28 mouse cellular contexts compared by ENCODE assay signal in genomic region chr4:57446082-57446481, GRCm38 (mm10). TPM values are rescaled to one million over a fixed set of nuclear protein-coding genes. Genes with fewer than 3 reads are reported as not detected.
"Had no signal": no experiment of that assay in that cellular context is flagged by ENCODE, and none has a peak within 500 bp of the region (broad histone marks: within the 10 kb centered on the region; RNA-seq: fewer than 3 reads in every experiment).

No protein-coding gene starts in this region.

- H3K27ac ChIP-seq: embryonic facial prominence, embryonic 10.5 days; embryonic facial prominence, embryonic 12.5 days; embryonic facial prominence, embryonic 13.5 days; embryonic facial prominence, embryonic 15.5 days; forebrain, embryonic 10.5 days; forebrain, embryonic 12.5 days; forebrain, embryonic 13.5 days; forebrain, embryonic 15.5 days; gastrocnemius, adult 2 months; heart, adult 2 months had no signal

- ATAC-seq: forebrain, embryonic 13.5 days; forebrain, embryonic 14.5 days; forebrain, embryonic 15.5 days; forebrain, embryonic 16.5 days; forebrain, postnatal 0 days had no signal

- H3K9ac ChIP-seq: embryonic facial prominence, embryonic 12.5 days; embryonic facial prominence, embryonic 13.5 days; embryonic facial prominence, embryonic 15.5 days; forebrain, embryonic 12.5 days; forebrain, embryonic 13.5 days; forebrain, embryonic 15.5 days; forebrain, postnatal 0 days had no signal

- H3K4me1 ChIP-seq: embryonic facial prominence, embryonic 10.5 days; embryonic facial prominence, embryonic 12.5 days; embryonic facial prominence, embryonic 13.5 days; embryonic facial prominence, embryonic 15.5 days; forebrain, embryonic 10.5 days; forebrain, embryonic 12.5 days; forebrain, embryonic 13.5 days; forebrain, embryonic 15.5 days had no signal

- H3K4me2 ChIP-seq: embryonic facial prominence, embryonic 12.5 days; embryonic facial prominence, embryonic 13.5 days; embryonic facial prominence, embryonic 15.5 days; forebrain, embryonic 12.5 days; forebrain, embryonic 13.5 days; forebrain, embryonic 15.5 days had no signal

- H3K36me3 ChIP-seq: embryonic facial prominence, embryonic 10.5 days; embryonic facial prominence, embryonic 12.5 days; embryonic facial prominence, embryonic 13.5 days; embryonic facial prominence, embryonic 15.5 days; forebrain, embryonic 10.5 days; forebrain, embryonic 12.5 days; forebrain, embryonic 15.5 days had no signal

- DNase-seq: cerebellum, adult 2 months; cerebellum, adult 8-10 months; cerebellum, adult 9-10 months; cerebellum, adult 9-11 months; cerebellum, postnatal 10 days; cerebellum, postnatal 14 days; cerebellum, postnatal 25 days; cerebellum, postnatal 36 days; embryo, embryonic 11 days; forebrain, postnatal 0 days; gastrocnemius, adult 2 months; gastrocnemius, postnatal 10 days; gastrocnemius, postnatal 14 days; gastrocnemius, postnatal 25 days; gastrocnemius, postnatal 36 days; heart, adult 18-20 months; heart, adult 2 months had no signal

- H3K27me3 ChIP-seq: embryonic facial prominence, embryonic 12.5 days; embryonic facial prominence, embryonic 13.5 days; embryonic facial prominence, embryonic 15.5 days; forebrain, embryonic 12.5 days; forebrain, embryonic 13.5 days; forebrain, embryonic 15.5 days had no signal

- H3K9me3 ChIP-seq: embryonic facial prominence, embryonic 10.5 days; embryonic facial prominence, embryonic 13.5 days; embryonic facial prominence, embryonic 15.5 days; forebrain, embryonic 10.5 days; forebrain, embryonic 12.5 days; forebrain, embryonic 13.5 days; forebrain, embryonic 15.5 days had no signal

- H3K4me3 ChIP-seq: embryonic facial prominence, embryonic 10.5 days; embryonic facial prominence, embryonic 12.5 days; embryonic facial prominence, embryonic 13.5 days; embryonic facial prominence, embryonic 15.5 days; erythroblast, embryonic 14.5 days; forebrain, embryonic 10.5 days; forebrain, embryonic 12.5 days; forebrain, embryonic 13.5 days; forebrain, embryonic 15.5 days; gastrocnemius, adult 2 months; heart, adult 2 months had no signal

RNA-seq across cellular contexts. Expression of gene Palm2, which starts 12.0 kb away (rescaled TPM):
- polyA plus RNA-seq: erythroblast, embryonic 14.5 days had no signal
